Mouse (Mus musculus): ENCODE results near the gene Hes5.
A peak's percentile ranks its signal among the peaks of the same experiment; 100 is the strongest.

Gene Hes5

DNA sequence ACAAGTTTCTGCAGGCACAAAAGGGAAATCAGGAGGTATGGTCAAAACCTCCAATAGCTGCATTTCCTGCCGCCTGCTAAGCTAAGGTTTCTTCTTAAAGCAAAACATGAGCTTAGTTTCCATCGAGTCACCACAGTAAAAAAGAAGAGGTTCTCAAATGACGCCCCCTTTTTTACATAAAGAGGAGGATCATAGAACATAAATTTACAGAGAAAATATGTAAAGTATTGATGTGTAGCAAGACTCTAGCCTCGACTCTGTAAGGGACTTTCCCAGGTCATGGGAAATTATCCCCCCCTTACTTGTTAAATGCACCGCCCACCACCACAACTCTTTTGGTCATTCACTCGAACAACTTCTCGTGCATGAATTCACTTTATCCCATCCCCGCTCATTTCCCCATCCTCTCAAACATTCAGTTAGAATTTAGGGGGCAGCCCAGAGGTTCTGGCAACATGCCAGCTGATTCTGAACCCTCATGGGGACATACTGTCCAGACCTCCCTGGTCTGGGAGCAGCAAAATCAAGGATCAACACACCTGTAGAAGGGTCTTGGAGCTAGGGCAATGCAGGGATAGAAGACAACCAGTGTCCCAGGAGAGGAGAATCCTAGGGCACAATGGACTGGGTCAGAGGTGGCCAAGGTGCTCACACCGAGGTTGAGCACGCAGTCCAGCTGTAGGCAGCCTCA lies 17.9 kb upstream of the Hes5 start:
- DNase-seq = no peak

DNA sequence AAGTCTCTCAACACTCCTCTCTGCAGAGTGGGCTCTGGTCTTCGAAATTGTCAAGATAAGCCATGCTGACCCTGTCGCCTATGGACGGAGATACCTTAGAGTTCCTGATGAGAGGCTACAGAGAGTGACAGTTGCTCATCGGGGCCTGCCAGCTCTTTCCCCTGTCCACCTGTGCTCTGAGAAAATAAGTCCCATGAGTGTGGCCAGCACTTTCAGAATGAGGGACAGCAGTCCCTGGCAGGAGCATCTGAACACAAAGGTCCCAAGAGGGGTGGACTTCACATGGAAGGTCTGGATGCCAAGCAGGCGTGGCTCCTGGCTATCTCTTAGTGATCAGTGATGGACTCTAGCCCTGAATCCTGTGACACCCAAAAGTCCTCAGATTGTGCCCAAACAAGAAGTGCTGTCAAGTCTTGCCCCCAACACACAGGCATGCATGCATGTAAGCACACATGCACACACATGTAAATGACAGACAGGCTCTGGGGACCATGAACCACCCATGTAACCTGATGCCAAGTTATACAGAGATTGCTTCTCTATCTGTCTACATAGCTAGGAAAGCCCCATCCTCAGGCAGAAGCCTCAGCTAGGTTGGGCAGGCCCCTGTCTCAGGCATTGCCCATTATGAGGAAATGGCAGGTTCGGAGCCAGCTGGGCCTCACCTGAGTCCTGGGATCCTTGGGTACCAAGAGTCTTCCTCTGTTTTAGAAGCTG lies 17.2 kb upstream of the Hes5 start:
- no peak for DNase-seq

- DNase-seq = peak; percentile 92
These were observed 16.6 kb upstream of the Hes5 start for GRCm38 (mm10) chr4:154944121-154944590.

- DNase-seq = peak; percentile 81
These were observed 14.4 kb upstream of the Hes5 start for GRCm38 (mm10) chr4:154946319-154946718.

- DNase-seq = peak; percentile 75
These were observed 12.4 kb upstream of the Hes5 start for GRCm38 (mm10) chr4:154948066-154948939.

DNA sequence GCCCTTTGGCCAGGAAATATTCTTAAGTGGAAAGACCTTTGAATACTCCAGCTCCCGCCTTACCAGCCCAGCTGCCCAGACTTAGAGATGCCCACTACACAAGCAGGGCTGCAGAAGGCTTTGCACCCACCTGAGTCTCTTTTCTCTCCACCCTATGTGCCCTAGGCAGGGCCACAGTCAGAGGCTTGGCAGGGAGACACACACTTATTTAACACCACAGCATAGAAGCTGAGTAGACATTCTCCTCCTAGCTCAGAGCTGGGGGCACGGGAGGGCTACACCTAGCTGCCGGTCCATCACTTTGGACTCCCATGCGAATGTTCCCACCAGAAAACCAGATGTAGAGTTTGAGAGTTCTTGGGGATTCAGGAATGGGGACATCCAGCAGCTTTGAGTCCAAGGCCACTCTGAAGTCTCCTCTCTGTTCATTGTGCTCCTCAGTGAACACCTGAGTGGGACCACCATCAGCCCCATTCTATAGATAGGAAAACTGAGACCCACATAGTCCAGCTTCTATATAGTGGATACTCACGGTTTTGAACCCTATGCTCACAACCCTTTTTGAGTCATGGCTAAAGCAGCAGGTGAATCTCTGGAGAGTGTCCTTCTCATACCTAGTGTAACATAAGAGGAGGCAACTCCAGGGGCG lies 11.7 kb upstream of the Hes5 start:
- DNase-seq = no peak

DNA sequence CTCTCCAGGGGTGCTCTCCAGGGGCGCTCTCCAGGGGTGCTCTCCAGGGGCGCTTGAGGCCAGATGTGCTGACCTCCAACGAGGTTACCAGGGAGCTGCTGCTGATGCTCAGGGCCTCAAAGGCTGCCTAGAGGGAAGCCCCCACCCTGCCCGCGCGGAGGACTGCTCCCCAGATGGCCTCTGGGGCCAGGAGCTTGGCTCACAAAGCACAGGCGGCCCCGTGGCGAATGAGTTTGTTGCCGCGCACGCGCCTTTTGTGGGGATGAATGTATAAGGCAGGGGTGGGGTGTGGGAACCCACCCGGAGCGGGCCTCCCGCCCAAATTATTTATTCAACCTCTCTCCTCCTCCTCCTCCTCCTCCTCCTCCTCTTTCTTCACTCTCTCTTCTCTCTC lies 11.1 kb upstream of the Hes5 start:
- DNase-seq = no peak

GRCm38 (mm10) chr4:154952461-154953241 lies 8.1 kb upstream of the Hes5 start:
- no peak for DNase-seq

DNA sequence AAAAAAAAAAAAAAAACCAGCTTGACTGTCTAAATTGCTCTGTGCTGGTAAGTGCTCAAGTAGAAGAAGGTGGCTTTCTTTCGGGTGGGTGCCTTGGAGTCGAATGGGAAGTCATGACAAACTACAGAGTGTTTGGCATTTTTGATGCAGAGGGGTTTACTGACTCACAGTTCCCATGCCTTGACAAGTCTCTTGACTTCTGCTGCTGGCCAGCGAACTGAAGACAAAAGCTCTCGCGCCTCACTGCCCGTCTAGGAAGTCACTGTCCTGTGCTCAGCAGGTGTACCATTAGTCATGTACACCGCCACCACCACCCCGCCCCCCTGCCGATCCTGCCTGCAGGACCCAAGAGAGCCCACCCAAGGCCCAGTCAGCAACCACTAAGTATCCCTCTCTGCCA lies 4.1 kb upstream of the Hes5 start:
- DNase-seq = no peak

DNA sequence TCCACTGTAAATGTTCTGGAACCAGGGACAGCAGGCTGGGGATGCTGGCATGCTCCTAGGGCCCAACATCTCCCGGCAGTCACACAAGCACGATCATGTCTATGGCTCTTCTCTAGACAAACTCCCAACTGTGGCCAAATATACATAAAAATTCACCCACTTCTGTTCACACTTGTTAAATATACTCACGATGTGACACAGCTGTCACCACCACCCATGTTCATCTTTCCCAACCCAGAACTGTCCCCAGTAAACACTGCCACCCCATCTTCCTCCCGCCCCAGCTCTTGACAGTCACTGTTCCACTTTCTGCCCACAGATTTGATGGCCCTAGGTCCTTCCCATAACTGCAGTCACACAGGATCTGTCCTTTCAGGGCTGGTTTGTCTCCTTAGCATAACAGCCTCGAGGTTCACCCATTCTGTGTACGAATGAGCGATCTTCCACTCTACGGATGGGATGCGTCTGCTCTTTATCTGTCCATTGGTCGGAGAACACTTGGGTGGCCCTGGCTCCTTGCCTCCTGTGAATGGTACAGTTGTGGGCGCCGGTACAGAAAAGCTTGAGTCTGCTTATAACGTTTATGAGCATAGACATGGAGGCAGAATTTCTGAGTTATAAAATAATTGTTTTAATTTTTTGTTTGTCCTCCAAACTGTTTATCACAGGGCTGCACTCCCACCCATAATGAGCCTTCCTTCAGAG lies 3.3 kb upstream of the Hes5 start:
- DNase-seq = no peak

DNA sequence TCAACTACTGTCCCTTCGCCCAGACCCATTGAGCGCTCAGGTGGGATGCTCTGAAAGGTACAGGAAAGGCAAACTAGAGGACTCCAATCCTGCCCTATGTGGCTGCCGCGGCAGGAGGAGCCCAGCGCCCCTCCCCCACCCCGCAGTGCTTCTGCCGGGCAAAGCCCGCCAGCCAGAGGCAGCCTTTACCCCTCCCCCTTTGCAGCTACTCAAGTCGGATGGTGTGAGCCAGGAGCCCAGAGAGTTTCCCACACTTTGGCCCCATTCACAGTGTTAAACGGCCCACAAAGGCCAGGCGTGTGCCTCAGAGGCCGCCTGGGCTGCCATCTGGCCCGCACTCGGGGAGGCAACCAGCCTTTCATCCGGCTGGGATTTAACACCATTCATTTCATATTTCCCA lies 2.6 kb upstream of the Hes5 start:
- no peak for DNase-seq

GRCm38 (mm10) chr4:154958621-154959020 lies 2.1 kb upstream of the Hes5 start:
- no peak for DNase-seq

DNA sequence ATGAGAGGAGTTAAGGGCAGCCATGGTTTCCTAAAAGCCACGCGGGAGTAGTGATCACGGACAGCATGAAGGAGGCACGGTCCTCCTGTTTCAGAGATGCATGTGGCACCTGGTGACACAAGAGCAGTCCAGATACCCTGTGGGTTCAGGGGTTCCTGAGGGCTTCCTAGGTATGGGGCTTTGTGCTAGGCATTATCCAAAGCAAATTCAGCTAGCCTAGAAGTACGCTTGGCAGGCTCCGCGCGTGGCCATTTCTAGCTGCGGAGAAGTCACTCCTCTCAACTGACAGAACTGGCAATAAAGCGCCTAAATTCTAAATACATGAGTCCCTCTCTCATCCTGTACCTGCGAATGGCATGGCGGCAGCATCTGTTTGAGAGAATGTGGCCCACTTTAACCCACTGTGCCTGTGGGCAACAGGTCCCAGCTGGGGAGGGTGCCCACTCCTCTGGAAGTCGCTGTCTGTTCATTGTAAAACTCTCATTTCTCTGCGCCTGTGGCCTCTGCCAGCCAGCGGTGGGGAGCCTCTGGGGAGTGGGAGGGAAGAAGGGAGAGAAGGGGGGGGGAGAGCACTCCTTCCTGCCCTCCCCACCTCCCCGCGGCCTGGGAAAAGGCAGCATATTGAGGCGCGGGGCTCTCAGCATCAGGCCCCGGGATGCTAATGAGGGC lies 568 bp upstream of the Hes5 start:
- DNase-seq = no peak

DNA sequence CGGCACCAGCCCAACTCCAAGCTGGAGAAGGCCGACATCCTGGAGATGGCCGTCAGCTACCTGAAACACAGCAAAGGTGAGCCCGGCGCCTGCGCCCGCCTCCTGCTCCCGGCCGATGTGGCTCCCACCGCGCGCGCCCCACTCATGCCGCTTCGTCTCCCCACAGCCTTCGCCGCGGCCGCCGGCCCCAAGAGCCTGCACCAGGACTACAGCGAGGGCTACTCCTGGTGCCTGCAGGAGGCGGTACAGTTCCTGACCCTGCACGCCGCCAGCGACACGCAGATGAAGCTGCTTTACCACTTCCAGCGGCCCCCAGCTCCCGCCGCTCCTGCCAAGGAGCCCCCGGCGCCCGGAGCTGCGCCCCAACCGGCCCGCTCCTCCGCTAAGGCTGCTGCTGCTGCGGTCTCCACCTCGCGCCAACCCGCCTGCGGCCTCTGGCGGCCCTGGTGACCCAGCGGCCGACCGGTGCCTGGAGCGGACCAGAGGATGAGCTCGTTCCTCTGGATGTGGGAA lies 559 bp downstream of the Hes5 start:
- DNase-seq = no peak

DNA sequence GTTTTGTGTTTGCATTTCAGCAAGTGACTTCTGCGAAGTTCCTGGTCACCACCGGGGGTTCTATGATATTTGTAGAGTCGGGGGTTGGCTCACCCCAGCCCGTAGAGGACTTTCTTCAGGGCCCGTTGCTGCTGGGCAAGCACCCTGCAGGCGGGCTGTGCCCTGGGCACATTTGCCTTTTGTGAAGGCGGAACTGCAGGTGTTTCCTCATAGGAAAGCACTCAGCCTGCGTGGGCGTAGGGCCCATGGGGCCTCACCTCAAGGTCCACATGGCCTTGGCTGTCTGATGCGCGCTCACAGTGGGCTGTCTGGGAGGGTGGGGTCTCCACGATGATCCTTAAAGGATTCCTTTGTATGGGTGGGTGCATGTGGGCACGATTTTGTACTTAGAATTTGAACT lies 1.2 kb downstream of the Hes5 start:
- DNase-seq = peak; percentile 62

- DNase-seq = no peak
These were observed 2.0 kb downstream of the Hes5 start for GRCm38 (mm10) chr4:154962683-154963082.

DNA sequence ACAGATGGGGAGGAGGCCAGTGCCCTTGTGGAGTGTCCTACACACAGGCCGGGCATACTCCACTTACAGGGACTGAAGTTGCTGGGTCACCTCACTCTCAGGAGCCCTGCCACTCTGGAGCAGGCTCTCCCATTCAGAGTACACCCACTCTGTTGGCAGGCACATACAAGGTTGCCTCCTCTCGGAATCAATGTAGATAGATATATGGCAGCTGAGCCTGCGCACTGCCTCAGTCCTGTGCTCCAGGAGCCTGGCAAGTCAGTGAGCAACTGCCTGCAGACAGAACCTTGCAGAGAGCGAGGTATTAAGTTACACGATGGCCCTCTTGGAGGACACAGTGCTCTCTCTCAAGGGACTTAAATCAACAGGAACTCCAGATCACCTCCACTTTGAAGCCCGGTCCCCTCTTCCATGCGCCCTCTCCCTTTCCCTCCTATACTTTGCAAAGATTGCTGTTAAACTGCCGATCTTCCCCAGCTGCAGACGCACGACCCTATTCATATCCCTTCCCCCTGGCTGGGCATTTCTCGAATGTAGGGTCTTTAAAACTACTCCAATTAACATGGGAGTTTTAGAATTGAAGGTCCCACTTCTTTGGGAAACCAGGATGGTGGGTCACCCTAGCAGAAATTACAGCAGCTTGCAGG lies 2.6 kb downstream of the Hes5 start:
- DNase-seq = no peak

GRCm38 (mm10) chr4:154963901-154964580 lies 3.3 kb downstream of the Hes5 start, which contains the start of gene Pank4:
TSS of gene Pank4 (plus strand) at chr4:154964123.
- peak; percentile 97 for DNase-seq

DNA sequence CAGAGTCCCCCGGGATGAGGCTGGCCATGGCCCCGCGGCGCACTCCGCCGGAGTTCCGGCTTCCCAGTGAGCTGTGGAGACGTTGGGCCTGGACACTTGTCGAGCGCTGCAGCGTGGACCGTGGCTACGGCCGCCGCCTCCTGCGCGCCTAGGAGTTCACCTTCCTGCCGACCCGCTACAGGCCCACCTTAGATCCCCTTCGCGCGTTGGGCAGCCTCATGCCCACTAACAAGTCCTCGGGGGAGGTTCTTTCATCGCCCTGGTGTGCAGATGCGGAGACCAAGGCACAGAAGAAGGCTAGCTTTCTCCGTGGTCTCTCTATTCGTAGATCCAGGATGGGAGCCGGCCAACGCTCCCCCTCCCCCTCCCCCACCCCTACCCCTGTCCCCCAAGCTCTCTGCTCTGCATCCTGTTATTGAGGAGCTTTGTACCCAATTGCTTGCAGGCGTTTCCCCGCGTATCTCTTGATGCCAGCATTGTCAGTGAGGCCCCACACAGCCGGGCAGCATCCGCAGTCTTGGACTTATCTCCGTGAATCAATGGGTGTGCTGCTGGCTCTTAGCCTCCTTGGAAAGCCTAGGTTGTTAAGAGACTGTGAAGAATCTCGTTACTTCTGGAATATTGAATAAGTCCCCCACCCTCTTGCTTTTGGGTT lies 4.0 kb downstream of the Hes5 start:
- no peak for DNase-seq

Data from lung, postnatal 36 days (tissue).